Mouse (Mus musculus): Measurements from ENCODE around the gene Vwf. TPM values are rescaled to one million over a fixed set of nuclear protein-coding genes. Genes with fewer than 3 reads are reported as not detected.

Gene Vwf
- polyA plus RNA-seq, 1 experiment from 2014 or later: 5.1 TPM

- no peak for DNase-seq (ENCODE audit: low spot score)
These were observed 74.2 kb downstream of the Vwf start for GRCm38 (mm10) chr6:125620764-125621163.

GRCm38 (mm10) chr6:125622434-125622833 is 75.9 kb downstream of the Vwf start:
- DNase-seq (ENCODE audit: low spot score): peak; percentile 43

- DNase-seq (ENCODE audit: low spot score): no peak
These were observed 93.9 kb downstream of the Vwf start for GRCm38 (mm10) chr6:125640486-125640885.

- DNase-seq (ENCODE audit: low spot score): no peak
These were observed 94.6 kb downstream of the Vwf start for GRCm38 (mm10) chr6:125641146-125641545.

- no peak for DNase-seq (ENCODE audit: low spot score)
These were observed 102.4 kb downstream of the Vwf start for GRCm38 (mm10) chr6:125648964-125649363.

- no peak for DNase-seq (ENCODE audit: low spot score)
These were observed 104.8 kb downstream of the Vwf start for GRCm38 (mm10) chr6:125651335-125651734.

GRCm38 (mm10) chr6:125653416-125653815 is 106.8 kb downstream of the Vwf start:
- DNase-seq (ENCODE audit: low spot score): no peak

- DNase-seq (ENCODE audit: low spot score): no peak
These were observed 110.3 kb downstream of the Vwf start for GRCm38 (mm10) chr6:125656921-125657320.

- DNase-seq (ENCODE audit: low spot score): no peak
These were observed 111.4 kb downstream of the Vwf start for GRCm38 (mm10) chr6:125657966-125658365.

- DNase-seq (ENCODE audit: low spot score): peak; percentile 55
These were observed 114.7 kb downstream of the Vwf start for GRCm38 (mm10) chr6:125661106-125661877.

- DNase-seq (ENCODE audit: low spot score): no peak
These were observed 117.3 kb downstream of the Vwf start for GRCm38 (mm10) chr6:125663906-125664305.

GRCm38 (mm10) chr6:125671835-125672234 is 125.3 kb downstream of the Vwf start:
- DNase-seq (ENCODE audit: low spot score): no peak

GRCm38 (mm10) chr6:125678492-125678891 is 131.9 kb downstream of the Vwf start:
- DNase-seq (ENCODE audit: low spot score): peak; percentile 38

GRCm38 (mm10) chr6:125680613-125681012 is 134.0 kb downstream of the Vwf start:
- no peak for DNase-seq (ENCODE audit: low spot score)

GRCm38 (mm10) chr6:125685420-125685819 is 138.8 kb downstream of the Vwf start:
- DNase-seq (ENCODE audit: low spot score): no peak

GRCm38 (mm10) chr6:125687986-125688385 is 141.4 kb downstream of the Vwf start:
- DNase-seq (ENCODE audit: low spot score): no peak

GRCm38 (mm10) chr6:125690057-125690703 is 143.6 kb downstream of the Vwf start, which contains the start of gene Ano2:
TSS of gene Ano2 (plus strand) at chr6:125690419.
- no peak for DNase-seq (ENCODE audit: low spot score)

GRCm38 (mm10) chr6:125701146-125701545 is 154.6 kb downstream of the Vwf start:
- no peak for DNase-seq (ENCODE audit: low spot score)

GRCm38 (mm10) chr6:125711261-125711660 is 164.7 kb downstream of the Vwf start:
- DNase-seq (ENCODE audit: low spot score): no peak

- DNase-seq (ENCODE audit: low spot score): no peak
These were observed 179.8 kb downstream of the Vwf start for GRCm38 (mm10) chr6:125726408-125726807.

- no peak for DNase-seq (ENCODE audit: low spot score)
These were observed 180.9 kb downstream of the Vwf start for GRCm38 (mm10) chr6:125727484-125727911.

- DNase-seq (ENCODE audit: low spot score): no peak
These were observed 182.9 kb downstream of the Vwf start for GRCm38 (mm10) chr6:125729471-125729870.

Data from thymus, postnatal 0 days (tissue).